ENCODE assay signal across 24 mouse cellular contexts in the genomic region with DNA sequence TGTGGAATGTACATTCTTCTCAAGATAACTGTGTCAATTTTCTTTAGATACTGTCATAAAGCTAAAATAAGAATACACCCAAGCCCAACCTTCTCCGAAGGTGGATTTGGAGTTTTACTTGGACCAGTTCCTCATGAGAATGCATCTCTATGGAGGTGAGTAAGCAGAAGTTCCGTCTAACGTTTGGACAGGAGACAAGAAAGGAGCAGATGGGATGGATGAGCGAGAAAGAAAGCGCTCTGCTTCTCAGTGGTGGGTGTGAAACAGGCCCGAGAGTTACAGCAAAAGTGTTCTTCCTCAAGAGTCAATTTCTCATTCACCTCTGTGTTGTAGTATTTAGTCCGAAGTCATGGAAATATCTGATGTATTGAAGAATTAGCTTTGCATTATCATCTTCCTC. TPM values are rescaled to one million over a fixed set of nuclear protein-coding genes. Genes with fewer than 3 reads are reported as not detected.
A peak's percentile ranks its signal among the peaks of the same experiment; 100 is the strongest.
DNase-seq lines count a peak whose midpoint lies in the region; ATAC-seq and TF ChIP-seq lines count a peak whose summit lies in the region.
"Had no signal": no experiment of that assay in that cellular context is flagged by ENCODE, and none has a peak within 500 bp of the region (broad histone marks: within the 10 kb centered on the region; RNA-seq: fewer than 3 reads in every experiment).

No protein-coding gene starts in this region.

- no peaks in the 10 kb centered on the region for H3K9me3 ChIP-seq in midbrain, embryonic 16.5 days (replicated peaks; ENCODE audit: control insufficient read depth, low read length, poor library complexity, severe bottlenecking)
- H3K9me3 ChIP-seq: embryonic facial prominence, embryonic 13.5 days; intestine, embryonic 15.5 days; midbrain, embryonic 12.5 days had no signal

- 19% methylated on average over 7 of the region's 7 CpGs for WGBS in cerebellum, adult 2 months
- 90% methylated on average over 7 of the region's 7 CpGs for WGBS in midbrain, embryonic 16.5 days

- no peak for TF ChIP-seq CTCF in cerebellum, adult 2 months (IDR thresholded peaks at IDR 0.05; ENCODE audit: borderline replicate concordance, insufficient read depth, low read depth, low read length)

- DNase-seq in cerebellum, adult 2 months: peak; percentile 27 to 71
- no peak for DNase-seq in cerebellum, adult 9-11 months
- DNase-seq in left cerebral cortex, adult 11 months (ENCODE audit: low spot score): peak; percentile 23
- no peak for DNase-seq in left cerebral cortex, postnatal 10 days (ENCODE audit: extremely low spot score in 1 of 2, low spot score in 2 of 2)
- DNase-seq in cerebellum, postnatal 10 days: peak; percentile 30 to 35
- DNase-seq in right cerebral cortex, postnatal 36 days (ENCODE audit: low spot score in 2 of 2): peak; percentile 28 to 62
- DNase-seq in thymus, postnatal 4 days: no peak
- DNase-seq: adrenal gland, adult 8-10 months; heart, postnatal 14 days; lung, embryonic 14.5 days had no signal

- TF ChIP-seq POLR2A in cerebellum, adult 2 months (IDR thresholded peaks at IDR 0.05; ENCODE audit: borderline replicate concordance, insufficient read depth, low read length): no peak

- peaks cover 12% of the 10 kb centered on the region; the same call in 1 of the 2 replicates for H3K4me1 ChIP-seq in cerebellum, adult 2 months (ENCODE audit: control insufficient read depth, insufficient read depth, low read length)
- H3K4me1 ChIP-seq in midbrain, embryonic 16.5 days (ENCODE audit: control insufficient read depth, insufficient read depth, low read length): no peaks in the 10 kb centered on the region
- H3K4me1 ChIP-seq: intestine, embryonic 15.5 days; midbrain, embryonic 12.5 days had no signal

- H3K4me2 ChIP-seq in midbrain, embryonic 16.5 days (ENCODE audit: low read length): no peak overlapping the region
- H3K4me2 ChIP-seq: embryonic facial prominence, embryonic 13.5 days; heart, embryonic 11.5 days; hindbrain, embryonic 14.5 days; intestine, embryonic 15.5 days; lung, embryonic 14.5 days; midbrain, embryonic 12.5 days had no signal

- H3K4me3 ChIP-seq in cerebellum, adult 2 months (replicated peaks; ENCODE audit: insufficient read depth, low read depth, low read length): no peak overlapping the region
- H3K4me3 ChIP-seq in midbrain, embryonic 16.5 days (ENCODE audit: low read depth, low read length): no peak overlapping the region
- H3K4me3 ChIP-seq: embryonic facial prominence, embryonic 13.5 days; intestine, embryonic 15.5 days; midbrain, embryonic 12.5 days had no signal

- H3K27ac ChIP-seq in cerebellum, adult 2 months (ENCODE audit: insufficient read depth, low read length): no peak overlapping the region
- H3K27ac ChIP-seq in midbrain, embryonic 16.5 days (ENCODE audit: low read length): no peak overlapping the region
- H3K27ac ChIP-seq: embryonic facial prominence, embryonic 13.5 days; hindbrain, embryonic 14.5 days; intestine, embryonic 15.5 days; macrophage; midbrain, embryonic 12.5 days had no signal

- intact Hi-C loops in left cerebral cortex, postnatal 10 days (cut with DNase I): no loop called here

- H3K36me3 ChIP-seq in midbrain, embryonic 16.5 days (ENCODE audit: control insufficient read depth, insufficient read depth, low read length): no peaks in the 10 kb centered on the region
- H3K36me3 ChIP-seq: embryonic facial prominence, embryonic 13.5 days; intestine, embryonic 15.5 days; midbrain, embryonic 12.5 days had no signal

- no peak for ATAC-seq in midbrain, embryonic 16.5 days
- ATAC-seq: intestine, embryonic 15.5 days had no signal

- H3K27me3 ChIP-seq in cerebellum, adult 2 months (ENCODE audit: control insufficient read depth, insufficient read depth, low read length): no peaks in the 10 kb centered on the region
- H3K27me3 ChIP-seq in midbrain, embryonic 16.5 days (ENCODE audit: control insufficient read depth, insufficient read depth, low read depth, low read length): no peaks in the 10 kb centered on the region
- H3K27me3 ChIP-seq: embryonic facial prominence, embryonic 13.5 days; intestine, embryonic 15.5 days; midbrain, embryonic 12.5 days had no signal

- H3K9ac ChIP-seq in midbrain, embryonic 16.5 days (ENCODE audit: low read depth, low read length): no peak overlapping the region
- H3K9ac ChIP-seq: embryonic facial prominence, embryonic 13.5 days; hindbrain, embryonic 14.5 days; intestine, embryonic 15.5 days; lung, embryonic 14.5 days; midbrain, embryonic 12.5 days had no signal

RNA-seq across cellular contexts. Expression of a gene that starts 2.7 kb away (rescaled TPM):
- polyA plus RNA-seq in cerebellum, adult 2 months (2012; rRNA removed): not detected in 2 replicates
- total RNA-seq in left cerebral cortex, postnatal 10 days (2021): not detected
- polyA plus RNA-seq in midbrain, embryonic 16.5 days (2015; fragmentation: Nextera tagmentation; extraction: Ambion mirVana): 0.09 TPM in 1 of 2 replicates, not detected in the other
- total RNA-seq: gastrocnemius, postnatal 4 days; layer of hippocampus, adult 18-20 months; left cerebral cortex, postnatal 25 days; liver, adult 2 months had no signal
- polyA plus RNA-seq: embryonic facial prominence, embryonic 13.5 days; intestine, embryonic 15.5 days; kidney, embryonic 14.5 days; liver, adult 2 months; neural tube, embryonic 14.5 days; stomach, embryonic 16.5 days had no signal

Comparison
In these comparisons a context has a peak if more than half of its experiments do, and no peak if none do; other contexts are left out.
1. DNase-seq: peak in cerebellum, adult 2 months (2 of 2), left cerebral cortex, adult 11 months (single experiment), cerebellum, postnatal 10 days (2 of 2) and right cerebral cortex, postnatal 36 days (2 of 2); none in cerebellum, adult 9-11 months (single experiment), left cerebral cortex, postnatal 10 days (0 of 2) and thymus, postnatal 4 days (single experiment).